Mouse (Mus musculus) kidney, embryonic 14.5 days (tissue): Measurements from ENCODE around the gene Dnttip1. TPM values are rescaled to one million over a fixed set of nuclear protein-coding genes. Genes with fewer than 3 reads are reported as not detected.
A peak's percentile ranks its signal among the peaks of the same experiment; 100 is the strongest.

ENCODE experiments used
- ATAC-seq: fragments of 200-750 bp; cut with Nextera tagmentation; 2 replicates; pipeline ENCODE4 v1.8.0; 2017; ENCODE audit warnings: moderate number of reproducible peaks, mild to moderate bottlenecking, moderate TSS enrichment, moderate library complexity; ENCODE audit not compliant: low FRiP score, low TSS enrichment
- H3K27ac ChIP-seq: fragments of 300-500 bp; sonication (generic); 2 replicates; pipeline ENCODE4 v1.5.1; 2014; ENCODE audit warnings: low read depth, mild to moderate bottlenecking, low read length, moderate library complexity, mixed read lengths
- H3K27me3 ChIP-seq: fragments of 300-500 bp; sonication (generic); 2 replicates; pipeline ENCODE4 v1.6.1; 2014; ENCODE audit warnings: mild to moderate bottlenecking, low read length; ENCODE audit not compliant: control insufficient read depth, insufficient read depth
- H3K36me3 ChIP-seq: fragments of 300-500 bp; sonication (generic); 2 replicates; pipeline ENCODE4 v1.6.1; 2014; ENCODE audit warnings: low read length, mixed read lengths; ENCODE audit not compliant: control insufficient read depth, insufficient read depth
- H3K4me1 ChIP-seq: fragments of 300-500 bp; sonication (generic); 2 replicates; pipeline ENCODE4 v1.6.1; 2014; ENCODE audit warnings: low read length, mixed read lengths; ENCODE audit not compliant: control insufficient read depth, insufficient read depth
- H3K4me2 ChIP-seq: fragments of 300-500 bp; sonication (generic); replicated peaks from 2 replicates; pipeline ENCODE4 v1.6.1; 2014; ENCODE audit warnings: low read depth, mild to moderate bottlenecking, low read length
- H3K4me3 ChIP-seq: fragments of 300-500 bp; sonication (generic); 2 replicates; pipeline ENCODE4 v1.5.1; 2014; ENCODE audit warnings: mild to moderate bottlenecking, low read length
- H3K9ac ChIP-seq: fragments of 300-500 bp; sonication (generic); 2 replicates; pipeline ENCODE4 v1.6.1; 2014; ENCODE audit warnings: low read depth, mild to moderate bottlenecking, low read length, moderate library complexity
- H3K9me3 ChIP-seq: fragments of 300-500 bp; sonication (generic); 2 replicates; pipeline ENCODE4 v1.6.1; 2016; ENCODE audit warnings: low read length; ENCODE audit not compliant: control insufficient read depth
- WGBS: fragments of 180-500 bp; shearing (Covaris S2); extraction: QIAGEN DNeasy Blood & Tissue Kit; methylation state at CpG from one replicate; pipeline ENCODE4 v1.1.7; 2014; 5-methylcytosine and 5-hydroxymethylcytosine counted together
- polyA plus RNA-seq: library from polyadenylated mRNA; unstranded; fragments of >200 nt; fragmentation: Nextera tagmentation; extraction: Ambion mirVana; gene quantifications from 2 replicates; pipeline ENCODE4 v1.2.1, GENCODE M21; 2014

Dnttip1 gene
- polyA plus RNA-seq, 1 experiment from 2014 or later = 70.8 TPM

DNA sequence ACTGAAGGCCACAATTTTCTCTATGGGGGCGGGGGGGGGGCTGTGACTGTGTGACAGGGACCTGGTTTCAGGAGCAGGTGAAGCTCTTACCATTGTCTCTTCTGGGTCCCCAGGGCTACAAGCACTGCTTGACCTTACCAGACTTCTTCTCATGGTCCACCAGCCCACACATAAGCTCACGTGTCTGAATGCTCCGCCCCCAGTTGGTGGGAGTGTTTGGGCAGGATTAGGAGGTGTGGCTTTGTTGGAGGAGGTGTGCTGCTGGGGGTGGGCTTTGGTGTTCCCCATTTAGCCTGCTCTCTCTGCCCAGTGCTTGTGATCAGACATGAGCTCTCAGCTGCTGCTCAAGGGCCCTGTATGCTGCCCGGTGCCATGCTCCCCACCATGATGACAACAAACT, 22.5 kb upstream of the Dnttip1 start:
- ATAC-seq = no peak
- no peaks in the 10 kb centered on the region for H3K36me3 ChIP-seq
- H3K9me3 ChIP-seq = no peaks in the 10 kb centered on the region
- no peak overlapping the region for H3K4me3 ChIP-seq
- no peaks in the 10 kb centered on the region for H3K4me1 ChIP-seq
- H3K27ac ChIP-seq = no peak overlapping the region
- no peaks in the 10 kb centered on the region for H3K27me3 ChIP-seq
- no peak overlapping the region for H3K9ac ChIP-seq
- no peak overlapping the region for H3K4me2 ChIP-seq
- 72% methylated on average over 4 of the region's 4 CpGs for WGBS

DNA sequence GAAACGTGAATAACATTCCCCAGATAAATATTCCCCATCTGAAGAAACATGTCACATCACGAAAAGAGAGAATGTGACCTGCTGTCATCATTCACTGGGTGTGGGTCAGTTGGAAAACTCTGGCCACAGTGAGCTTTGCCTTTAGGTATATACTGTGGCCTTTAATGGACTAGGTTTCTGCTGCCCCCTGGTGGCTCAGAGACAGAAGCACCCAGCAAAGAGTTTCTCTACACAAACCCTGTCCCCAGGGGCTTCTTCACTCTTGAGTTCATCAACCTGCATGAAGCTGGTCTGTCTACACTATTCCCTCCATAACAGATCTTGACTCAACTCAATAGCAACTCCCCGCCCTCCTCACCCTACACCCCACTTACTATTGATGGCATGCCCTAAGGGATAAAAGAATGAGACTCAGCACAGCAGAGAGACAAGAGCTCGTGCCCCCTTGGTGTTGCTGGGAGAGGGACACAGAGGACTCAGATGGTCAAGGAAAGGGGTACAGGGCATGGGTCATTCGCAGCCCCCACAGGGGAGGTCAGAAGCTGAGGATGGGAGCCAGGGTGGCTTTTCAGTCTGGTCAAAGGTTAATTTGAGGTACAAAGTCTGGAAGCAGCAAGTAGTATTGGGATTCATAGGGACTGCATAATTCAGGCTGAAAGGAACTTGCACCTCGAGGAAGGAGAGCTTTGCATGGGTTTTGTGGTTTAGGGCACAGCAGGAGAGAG, 19.7 kb upstream of the Dnttip1 start:
- no peaks in the 10 kb centered on the region for H3K36me3 ChIP-seq
- no peak overlapping the region for H3K4me2 ChIP-seq
- no peaks in the 10 kb centered on the region for H3K4me1 ChIP-seq
- H3K9me3 ChIP-seq = no peaks in the 10 kb centered on the region
- H3K27ac ChIP-seq = no peak overlapping the region
- no peak overlapping the region for H3K4me3 ChIP-seq
- 25% methylated on average over 6 of the region's 6 CpGs for WGBS
- peak; percentile 73; the same call in 1 of the 2 replicates for ATAC-seq
- no peaks in the 10 kb centered on the region for H3K27me3 ChIP-seq
- no peak overlapping the region for H3K9ac ChIP-seq

DNA sequence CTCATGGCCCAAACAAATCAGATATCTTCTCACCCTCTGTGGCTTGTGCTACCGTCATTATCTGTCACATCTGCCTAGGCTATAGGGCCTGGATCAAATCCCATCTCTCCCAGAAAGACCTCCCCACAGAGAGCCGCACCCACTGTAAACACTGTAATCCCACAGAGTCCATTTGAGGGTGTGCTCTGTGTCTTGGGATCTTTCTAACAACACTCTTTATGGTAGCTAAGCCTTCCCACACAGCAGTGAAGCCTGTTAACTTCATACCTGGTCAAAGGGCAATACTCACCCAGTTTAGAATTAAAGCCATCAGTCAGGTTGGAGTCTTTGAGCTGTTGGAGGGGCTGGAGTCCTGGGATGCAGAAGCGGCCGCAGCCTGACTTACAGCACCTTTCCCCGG, 14.1 kb upstream of the Dnttip1 start:
- H3K4me3 ChIP-seq = no peak overlapping the region
- no peak overlapping the region for H3K4me2 ChIP-seq
- ATAC-seq = no peak
- no peaks in the 10 kb centered on the region for H3K9me3 ChIP-seq
- no peak overlapping the region for H3K27ac ChIP-seq
- H3K4me1 ChIP-seq = no peaks in the 10 kb centered on the region
- H3K36me3 ChIP-seq = no peaks in the 10 kb centered on the region
- H3K27me3 ChIP-seq = no peaks in the 10 kb centered on the region
- 74% methylated on average over 5 of the region's 5 CpGs for WGBS
- no peak overlapping the region for H3K9ac ChIP-seq

DNA sequence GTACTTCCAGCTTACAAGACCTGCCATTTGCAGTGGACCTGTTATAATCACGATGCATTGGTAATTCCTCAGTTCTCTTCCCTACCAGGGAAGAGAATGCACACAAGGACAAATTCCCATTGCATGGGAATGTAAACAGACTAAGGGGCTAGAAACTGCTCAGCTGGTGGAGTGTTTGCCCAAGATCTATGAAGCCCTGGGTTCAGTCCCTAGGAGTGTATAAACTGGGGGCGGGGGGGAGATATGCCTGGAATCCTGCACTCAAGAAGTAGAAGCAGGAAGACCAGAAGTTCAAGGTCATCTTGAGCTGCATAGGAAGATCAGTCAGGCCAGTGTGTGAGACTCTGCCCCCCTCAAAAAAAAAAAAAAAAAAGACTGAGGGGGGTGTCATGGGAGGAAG, 12.5 kb upstream of the Dnttip1 start:
- no peak overlapping the region for H3K27ac ChIP-seq

DNA sequence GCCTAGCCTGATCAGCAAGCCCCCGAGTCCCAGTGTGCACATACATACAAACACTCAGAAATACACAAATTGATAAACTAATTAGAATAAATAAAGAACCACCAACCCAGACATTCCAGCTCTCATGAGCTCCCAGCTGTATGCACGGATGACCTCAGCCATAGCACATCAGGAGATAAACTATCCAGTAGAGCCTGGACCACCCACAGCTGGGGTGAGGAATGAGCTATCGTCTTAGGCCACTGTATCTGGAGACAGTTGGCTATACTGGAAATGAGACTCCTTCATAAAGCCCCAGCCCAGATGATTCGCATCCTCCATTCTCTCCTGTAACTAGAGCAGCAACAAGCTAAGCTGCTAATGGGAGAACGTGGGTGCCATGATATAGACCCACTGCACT, 10.9 kb upstream of the Dnttip1 start:
- WGBS = 81% methylated on average over 5 of the region's 5 CpGs
- Histone ChIP-seq H3K9me3 (no peaks in the 10 kb centered on the region), H3K27me3 (no peaks in the 10 kb centered on the region), H3K27ac (no peak overlapping the region), H3K4me3 (no peak overlapping the region), H3K4me1 (no peaks in the 10 kb centered on the region), H3K4me2 (no peak overlapping the region), H3K36me3 (no peaks in the 10 kb centered on the region), H3K9ac (no peak overlapping the region)
- ATAC-seq = no peak

More for the DNA sequence above, 12.5 kb upstream of the Dnttip1 start:
- 88% methylated on average over 2 of the region's 2 CpGs for WGBS
- ATAC-seq = no peak
- H3K9me3 ChIP-seq = no peaks in the 10 kb centered on the region
- H3K4me3 ChIP-seq = no peak overlapping the region
- no peaks in the 10 kb centered on the region for H3K36me3 ChIP-seq
- H3K4me1 ChIP-seq = no peaks in the 10 kb centered on the region
- no peak overlapping the region for H3K4me2 ChIP-seq
- no peaks in the 10 kb centered on the region for H3K27me3 ChIP-seq
- H3K9ac ChIP-seq = no peak overlapping the region

DNA sequence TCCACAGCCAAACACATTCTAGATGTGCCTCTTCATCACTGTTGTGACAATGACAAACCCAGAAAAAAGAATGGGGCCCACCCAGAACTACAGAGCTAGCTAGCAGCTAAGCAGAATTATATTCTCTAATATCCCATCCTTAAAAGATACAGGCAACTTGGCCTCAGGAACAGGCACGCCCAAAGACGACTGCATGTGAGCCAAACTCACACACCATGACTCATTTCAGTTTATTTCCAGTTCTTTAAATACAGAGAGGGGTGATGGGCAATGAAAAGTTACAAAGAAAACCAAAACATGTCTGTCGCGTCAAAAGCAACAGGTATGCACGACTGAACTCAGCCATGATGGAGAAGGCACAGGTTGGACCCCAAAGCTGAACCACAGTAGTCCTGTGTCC, 10.3 kb upstream of the Dnttip1 start:
- Histone ChIP-seq H3K4me3 (no peak overlapping the region), H3K27me3 (no peaks in the 10 kb centered on the region), H3K4me2 (no peak overlapping the region), H3K27ac (no peak overlapping the region), H3K4me1 (no peaks in the 10 kb centered on the region), H3K9me3 (no peaks in the 10 kb centered on the region), H3K36me3 (no peaks in the 10 kb centered on the region), H3K9ac (no peak overlapping the region)
- ATAC-seq = no peak
- WGBS = 91% methylated on average over 5 of the region's 5 CpGs

DNA sequence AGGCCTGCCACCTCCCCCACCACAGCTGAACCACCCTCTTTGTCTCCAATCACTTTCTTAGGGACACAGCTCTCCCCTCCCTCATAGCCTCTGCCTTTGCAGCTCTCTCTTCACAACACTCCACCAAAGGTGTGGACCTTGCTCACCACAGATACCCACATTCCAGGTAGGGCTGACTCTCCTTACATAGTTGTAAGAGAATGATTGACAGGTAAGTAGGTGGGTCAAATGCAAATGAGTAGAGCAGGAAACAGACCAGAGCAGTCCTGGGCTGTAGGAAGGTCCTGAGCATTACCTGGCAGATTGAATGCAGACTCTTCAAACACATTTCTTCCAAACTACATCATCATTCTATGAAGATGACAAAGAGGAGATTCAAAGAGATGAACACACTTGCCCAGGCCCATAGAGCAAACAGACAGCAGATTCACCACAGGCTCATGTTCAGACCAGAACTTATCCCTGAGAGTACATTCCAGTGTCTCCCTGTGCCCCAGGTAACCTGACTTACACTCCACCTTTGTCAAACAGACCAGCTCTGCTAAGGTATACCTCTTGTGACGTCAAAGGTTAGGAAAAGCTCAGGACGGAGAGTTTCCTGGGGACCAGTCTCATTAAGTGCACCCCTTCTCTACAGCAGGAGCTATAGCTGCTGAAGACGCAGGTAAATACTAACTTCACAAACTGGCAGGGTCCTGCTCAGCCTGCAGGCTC, 8.2 kb upstream of the Dnttip1 start:
- H3K9ac ChIP-seq = no peak overlapping the region
- H3K27ac ChIP-seq = no peak overlapping the region
- no peak overlapping the region for H3K4me3 ChIP-seq
- H3K4me2 ChIP-seq = no peak overlapping the region
- ATAC-seq = no peak
- H3K27me3 ChIP-seq = no peaks in the 10 kb centered on the region
- H3K9me3 ChIP-seq = no peaks in the 10 kb centered on the region
- H3K4me1 ChIP-seq = no peaks in the 10 kb centered on the region
- WGBS = 78% methylated on average over 3 of the region's 3 CpGs
- no peaks in the 10 kb centered on the region for H3K36me3 ChIP-seq

DNA sequence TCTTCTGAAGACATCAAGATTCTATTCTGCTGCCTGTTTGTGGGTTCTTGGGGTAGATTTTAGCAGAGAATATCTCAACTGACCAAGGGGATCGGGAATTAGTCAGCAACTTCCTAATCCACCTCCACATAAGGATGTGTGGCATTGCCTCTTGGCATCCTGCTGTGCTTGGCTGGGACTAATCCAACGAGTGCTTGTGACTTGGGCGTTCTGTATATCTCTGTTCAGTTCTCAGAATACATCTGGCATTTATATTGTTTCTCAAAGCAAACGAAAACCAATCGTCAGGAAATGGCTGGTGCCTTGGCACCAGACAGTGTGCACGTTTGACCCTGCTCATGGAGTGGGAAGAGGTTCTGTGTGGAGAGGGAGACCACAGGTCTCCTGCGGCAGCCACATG, 5.9 kb upstream of the Dnttip1 start:
- WGBS = 68% methylated on average over 7 of the region's 7 CpGs

DNA sequence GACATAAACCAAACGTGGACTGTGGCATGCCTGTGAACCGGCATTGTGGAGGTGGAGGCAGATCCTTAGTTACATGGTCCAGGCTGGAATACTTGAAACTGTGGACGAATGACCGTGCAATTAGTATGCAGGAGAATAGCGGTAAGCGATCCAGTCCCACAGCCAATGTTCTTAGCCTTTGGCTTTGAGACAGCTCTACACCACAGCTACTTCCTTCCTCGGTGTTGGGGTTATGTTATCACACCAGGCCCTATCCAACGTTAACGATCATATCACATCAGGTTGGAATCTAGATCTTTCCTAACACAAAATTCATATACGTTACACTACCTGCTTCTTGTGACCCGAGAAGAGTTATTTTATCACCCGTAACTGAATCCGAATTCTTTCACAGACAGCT, 796 bp upstream of the Dnttip1 start:
- no peak for ATAC-seq
- Histone ChIP-seq H3K4me3 (peak overlapping the region; percentile 83), H3K4me2 (peak overlapping the region; percentile 60), H3K9me3 (no peaks in the 10 kb centered on the region), H3K9ac (peak overlapping the region; percentile 93; the same call in 1 of the 2 replicates), H3K4me1 (peaks cover 5% of the 10 kb centered on the region), H3K27ac (no peak overlapping the region), H3K36me3 (peaks cover 21% of the 10 kb centered on the region), H3K27me3 (no peaks in the 10 kb centered on the region)
- WGBS = 67% methylated on average over 13 of the region's 13 CpGs

More for the DNA sequence above, 5.9 kb upstream of the Dnttip1 start:
- no peak overlapping the region for H3K4me3 ChIP-seq
- H3K27ac ChIP-seq = no peak overlapping the region
- no peak overlapping the region for H3K9ac ChIP-seq
- H3K4me1 ChIP-seq = no peaks in the 10 kb centered on the region
- no peak for ATAC-seq
- no peaks in the 10 kb centered on the region for H3K9me3 ChIP-seq
- no peaks in the 10 kb centered on the region for H3K36me3 ChIP-seq
- H3K27me3 ChIP-seq = no peaks in the 10 kb centered on the region
- no peak overlapping the region for H3K4me2 ChIP-seq
